Mouse (Mus musculus): ENCODE results near the gene Nfil3.

The Nfil3 gene

GRCm38 (mm10) chr13:52940956-52941355, 39.9 kb downstream of the Nfil3 start:
- DNase-seq (ENCODE audit: low spot score in 2 of 2) = no peak

- DNase-seq (ENCODE audit: low spot score in 2 of 2) = no peak
These were observed 50.3 kb downstream of the Nfil3 start for GRCm38 (mm10) chr13:52930582-52930981.

GRCm38 (mm10) chr13:52929209-52930171, 51.4 kb downstream of the Nfil3 start, which contains the start of gene Auh:
Gene Auh, minus strand, starts transcription at chr13:52929681.
- peak; percentile 65 to 85 for DNase-seq (ENCODE audit: low spot score in 2 of 2)

- no peak for DNase-seq (ENCODE audit: low spot score in 2 of 2)
These were observed 52.5 kb downstream of the Nfil3 start for GRCm38 (mm10) chr13:52928392-52928791.

- DNase-seq (ENCODE audit: low spot score in 2 of 2) = no peak
These were observed 56.4 kb downstream of the Nfil3 start for GRCm38 (mm10) chr13:52924457-52924856.

- DNase-seq (ENCODE audit: low spot score in 2 of 2) = no peak
These were observed 58.9 kb downstream of the Nfil3 start for GRCm38 (mm10) chr13:52921966-52922365.

- DNase-seq (ENCODE audit: low spot score in 2 of 2) = no peak
These were observed 59.6 kb downstream of the Nfil3 start for GRCm38 (mm10) chr13:52921065-52921825.

- DNase-seq (ENCODE audit: low spot score in 2 of 2) = no peak
These were observed 61.0 kb downstream of the Nfil3 start for GRCm38 (mm10) chr13:52919790-52920352.

- no peak for DNase-seq (ENCODE audit: low spot score in 2 of 2)
These were observed 62.5 kb downstream of the Nfil3 start for GRCm38 (mm10) chr13:52918333-52918732.
